Mouse (Mus musculus): Measurements from ENCODE around the gene Gm20683.

- no peak for TF ChIP-seq CTCF (IDR thresholded peaks at IDR 0.05; ENCODE audit: insufficient read depth, low read depth, low read length)
- TF ChIP-seq POLR2A (IDR thresholded peaks at IDR 0.05; ENCODE audit: insufficient read depth, low read depth, low read length) = no peak
Observed at GRCm38 (mm10) chr17:25881691-25882090, 40.1 kb upstream of the Gm20683 start.
